Mouse (Mus musculus): ENCODE results near the gene Prl3b1.

The Prl3b1 gene

DNA sequence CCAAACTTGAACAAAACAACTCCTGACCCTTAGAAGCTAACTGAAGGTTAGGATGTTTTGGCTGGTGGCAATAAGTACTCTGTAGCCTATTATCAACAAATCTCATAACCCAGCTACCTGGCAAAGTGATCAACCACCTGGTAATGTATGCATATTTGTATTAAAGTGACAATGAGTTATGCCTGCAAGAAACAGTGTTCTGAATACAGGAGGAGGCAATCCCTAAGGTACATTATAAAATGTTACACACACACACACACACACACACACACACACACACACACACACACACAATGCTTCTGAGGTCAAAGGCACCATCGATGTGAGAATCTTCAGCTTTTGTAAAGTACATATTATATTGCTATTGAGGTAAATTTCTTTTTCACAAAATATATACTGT lies at the start of gene Prl3b1:
TSS of gene Prl3b1 (plus strand) at position 301 of the 400 bp plus-strand sequence.
- DNase-seq (ENCODE audit: low spot score in 2 of 2) = no peak

DNA sequence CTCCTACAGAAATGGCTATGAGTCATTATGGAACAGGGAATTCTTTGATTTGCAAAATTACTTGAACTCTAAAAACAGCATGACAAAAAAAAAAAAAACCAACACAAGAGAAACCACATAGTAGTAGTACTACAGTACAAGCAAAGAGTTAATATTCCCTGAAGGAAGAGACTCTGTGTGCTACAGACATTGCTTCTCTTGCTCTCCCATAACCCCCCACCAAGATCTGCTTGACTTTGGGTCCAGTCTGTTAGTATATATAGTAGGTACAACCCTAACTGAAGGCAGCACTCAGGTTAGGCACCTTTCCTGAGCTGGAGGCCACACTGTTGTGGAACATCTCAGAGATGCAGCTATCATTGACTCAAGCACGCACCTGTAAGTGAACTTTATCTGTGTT lies 45.3 kb upstream of the Prl3b1 start, which contains the start of gene Prl3c1:
TSS of gene Prl3c1 (plus strand) at position 301 of the 400 bp plus-strand sequence.
- DNase-seq (ENCODE audit: low spot score in 2 of 2) = no peak

DNA sequence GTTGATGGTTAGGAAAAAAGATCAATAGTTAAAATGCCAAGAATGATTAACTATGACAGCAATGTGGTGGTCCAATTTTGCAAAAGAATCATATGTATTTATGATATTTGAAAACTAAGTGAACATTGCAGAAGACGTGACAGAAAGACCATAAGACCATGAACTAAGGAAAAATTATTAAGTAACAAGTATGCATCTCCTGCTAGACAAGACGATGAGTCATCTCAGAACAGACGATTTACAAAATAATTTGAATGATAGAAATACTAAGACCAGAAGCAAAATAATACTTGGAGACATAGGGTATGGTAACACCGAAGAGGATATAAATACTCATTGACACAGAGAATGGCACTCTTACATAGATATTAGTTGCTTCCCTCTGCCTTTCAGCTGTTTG lies 17.5 kb downstream of the Prl3b1 start, which contains the start of gene Prl3a1:
TSS of gene Prl3a1 (plus strand) at position 301 of the 400 bp plus-strand sequence.
- no peak for DNase-seq (ENCODE audit: low spot score in 2 of 2)
